Mouse (Mus musculus) macrophage (primary cell): ENCODE measurements around the gene Mrps17. TPM values are rescaled to one million over a fixed set of nuclear protein-coding genes. Genes with fewer than 3 reads are reported as not detected.

Experiments
- H3K27ac ChIP-seq: fragments of 350-480 bp; formaldehyde crosslinking; 2 replicates; pipeline ENCODE4 v1.9.0; 2021
- H3K36me3 ChIP-seq: fragments of 350-480 bp; formaldehyde crosslinking; 2 replicates; pipeline ENCODE4 v1.9.0; 2021; ENCODE audit errors: inconsistent target
- H3K4me3 ChIP-seq: fragments of 350-480 bp; formaldehyde crosslinking; 2 replicates; pipeline ENCODE4 v1.9.0; 2021; ENCODE audit errors: inconsistent target
- H3K79me2 ChIP-seq: fragments of 350-480 bp; formaldehyde crosslinking; 2 replicates; pipeline ENCODE4 v1.9.0; 2021; ENCODE audit errors: inconsistent target
- WGBS: methylation state at CpG from one replicate; pipeline ENCODE4 v1.1.7; 2026; ENCODE audit warnings: inconsistent platforms; ENCODE audit not compliant: missing documents; 5-methylcytosine and 5-hydroxymethylcytosine counted together
- polyA plus RNA-seq: library from polyadenylated mRNA; stranded (reverse); fragments of 250-400 nt; gene quantifications from 3 replicates; pipeline ENCODE4 v1.2.4, GENCODE M21; 2018; ENCODE audit warnings: inconsistent platforms

The Mrps17 gene
- polyA plus RNA-seq, 1 experiment from 2014 or later: 39.4 TPM

DNA sequence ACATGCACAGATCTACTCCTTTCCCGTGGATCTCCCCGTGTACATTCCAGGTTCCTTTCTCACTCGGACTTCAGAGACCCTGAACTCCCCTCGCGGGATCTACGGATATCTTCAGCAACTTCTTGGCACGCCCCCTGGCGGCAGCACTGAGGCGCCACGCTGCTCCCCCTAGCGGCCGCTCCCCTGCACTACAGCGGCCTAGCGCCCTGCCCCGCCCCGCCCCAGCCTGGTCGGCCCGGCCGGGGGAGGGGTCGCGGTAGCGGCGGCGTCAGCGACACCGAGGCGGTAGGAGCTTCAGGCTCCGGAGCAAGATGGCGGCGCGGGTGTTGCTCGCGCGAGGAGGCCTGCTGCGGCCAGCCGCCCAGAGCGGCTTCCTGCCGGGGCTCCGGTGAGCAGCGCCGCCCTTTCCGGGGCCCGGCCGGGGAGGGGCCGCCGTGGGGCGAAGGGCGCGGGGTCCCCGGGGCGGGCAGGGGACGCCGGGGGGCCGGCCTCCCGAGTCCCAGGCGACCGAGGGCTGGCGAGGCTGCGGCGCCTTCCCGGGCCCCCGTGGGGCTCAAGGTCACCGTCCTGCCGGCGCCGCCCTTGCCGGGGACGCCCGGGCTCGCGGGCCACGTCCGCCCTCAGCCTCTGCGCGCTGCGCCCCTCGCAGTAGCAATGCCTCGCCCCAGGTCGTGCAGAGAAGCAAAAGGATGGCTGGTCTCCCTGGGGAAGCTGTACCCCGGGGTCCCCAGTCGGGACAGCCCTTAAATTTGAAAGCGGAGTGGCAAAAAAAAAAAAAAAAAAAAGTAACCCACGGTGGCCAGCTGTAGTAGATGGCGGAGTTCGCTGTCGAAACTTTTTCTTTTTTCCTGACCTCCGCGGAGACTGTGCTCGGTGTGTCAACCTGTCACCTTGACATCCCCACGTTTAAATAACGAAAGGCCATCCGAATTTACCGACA is 9.8 kb downstream of the Mrps17 start, which contains the start of gene Nipsnap2:
Gene Nipsnap2 (plus strand): TSS at position 230 of the 940 bp plus-strand sequence.
- H3K36me3 ChIP-seq: no peaks in the 10 kb centered on the region
- peak within 1 kb of the TSS; percentile 69 for H3K4me3 ChIP-seq
- WGBS: 2% methylated on average over 64 of the region's 93 CpGs
- H3K79me2 ChIP-seq: peaks cover 32% of the 10 kb centered on the region; the same call in 1 of the 2 replicates
- H3K27ac ChIP-seq: peak within 1 kb of the TSS; percentile 19; the same call in 1 of the 2 replicates

GRCm38 (mm10) chr5:129725774-129726392 is 10.6 kb downstream of the Mrps17 start:
- H3K4me3 ChIP-seq: peak overlapping the region; percentile 69
- peaks cover 38% of the 10 kb centered on the region; the same call in 1 of the 2 replicates for H3K79me2 ChIP-seq
- WGBS: 33% methylated on average over 7 of the region's 7 CpGs
- no peak overlapping the region for H3K27ac ChIP-seq
- no peaks in the 10 kb centered on the region for H3K36me3 ChIP-seq

DNA sequence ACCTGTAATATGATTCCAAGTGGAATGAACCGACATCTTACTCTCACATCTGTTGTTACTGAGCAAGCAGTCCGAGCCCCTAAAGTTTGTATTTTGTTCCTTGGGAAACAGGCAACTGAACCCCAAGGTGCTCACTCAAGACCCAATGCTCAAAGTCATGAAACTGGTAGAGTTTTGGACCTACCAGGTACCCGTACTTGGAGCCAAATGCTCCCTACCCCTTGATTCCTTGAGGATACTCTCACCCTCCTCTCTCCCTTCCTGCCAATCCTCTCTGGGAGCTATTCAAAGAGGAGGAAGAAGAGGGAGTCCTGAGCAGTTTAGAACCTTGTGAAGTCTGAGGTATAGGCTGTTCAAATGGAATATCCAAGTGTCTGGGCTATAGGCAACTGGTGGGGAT is 11.5 kb downstream of the Mrps17 start:
- Histone ChIP-seq H3K79me2 (peaks cover 40% of the 10 kb centered on the region; the same call in 1 of the 2 replicates), H3K27ac (no peak overlapping the region), H3K4me3 (no peak overlapping the region), H3K36me3 (no peaks in the 10 kb centered on the region)
- WGBS: 97% methylated on average over 3 of the region's 3 CpGs

DNA sequence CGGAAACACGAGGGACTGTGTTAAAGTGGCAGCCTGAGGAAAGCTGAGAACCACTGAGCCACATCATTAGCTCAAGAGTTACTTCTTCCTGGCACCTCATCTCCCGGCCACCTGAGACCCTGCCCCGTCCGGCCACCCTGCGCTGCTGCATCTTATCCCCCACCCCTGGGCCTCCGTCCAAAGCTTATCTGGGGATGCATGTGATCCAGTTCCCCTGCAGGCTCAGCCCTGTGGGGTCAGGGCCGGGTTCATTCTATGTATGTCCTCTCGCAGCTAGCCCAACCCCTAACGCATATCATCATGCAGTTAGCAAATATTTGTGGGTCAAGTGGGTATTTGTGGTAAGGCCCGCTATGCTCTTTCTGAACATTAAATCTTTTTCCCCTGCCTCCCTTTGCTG is 14.0 kb downstream of the Mrps17 start:
- H3K4me3 ChIP-seq: no peak overlapping the region
- no peak overlapping the region for H3K27ac ChIP-seq
- 54% methylated on average over 11 of the region's 11 CpGs for WGBS
- peaks cover 40% of the 10 kb centered on the region; the same call in 1 of the 2 replicates for H3K79me2 ChIP-seq
- H3K36me3 ChIP-seq: no peaks in the 10 kb centered on the region

DNA sequence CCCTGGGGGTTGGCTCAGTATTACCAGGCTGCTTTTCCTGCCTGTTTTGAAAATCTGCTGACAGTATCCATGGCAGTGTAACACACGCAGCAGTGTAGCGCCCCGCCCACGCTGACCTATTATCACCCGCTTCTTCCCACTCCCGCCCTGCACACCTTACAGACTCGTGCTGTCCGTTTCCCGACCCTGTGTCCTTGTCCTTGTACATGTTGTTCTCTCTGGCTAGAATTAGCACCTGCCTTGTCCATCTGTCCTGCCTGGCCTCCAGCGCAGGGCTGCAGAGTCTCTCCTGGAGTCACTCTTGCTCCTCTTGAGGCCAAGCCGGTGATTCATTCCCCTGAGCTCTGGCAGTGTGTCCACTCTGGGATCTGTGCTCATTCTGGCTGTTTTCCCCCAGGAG is 15.0 kb downstream of the Mrps17 start:
- Histone ChIP-seq H3K27ac (0 out of 2 replicates have a peak overlapping the region, but pooled peaks have one; percentile 7), H3K36me3 (no peaks in the 10 kb centered on the region), H3K4me3 (no peak overlapping the region), H3K79me2 (peaks cover 40% of the 10 kb centered on the region; the same call in 1 of the 2 replicates)
- WGBS: 42% methylated on average over 8 of the region's 11 CpGs

DNA sequence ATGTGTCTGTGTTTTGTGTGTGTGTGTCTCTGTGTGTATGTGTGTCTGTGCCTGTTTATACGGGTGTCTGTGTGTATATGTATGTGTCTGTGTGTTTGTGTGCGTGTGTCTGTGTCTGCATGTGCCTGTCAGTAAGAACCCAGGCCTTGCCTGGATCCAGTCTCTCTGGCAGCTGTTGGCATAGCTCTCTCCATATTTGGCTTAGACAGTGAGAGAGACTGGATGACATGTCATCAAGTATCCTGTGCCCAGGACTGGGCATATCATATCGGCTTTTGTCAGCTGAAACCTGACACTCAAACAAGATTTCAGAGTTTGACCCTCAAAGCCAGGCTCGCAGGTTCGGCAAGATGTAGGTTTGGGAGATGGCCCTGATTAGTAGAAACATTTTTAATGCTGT is 15.7 kb downstream of the Mrps17 start:
- no peak overlapping the region for H3K27ac ChIP-seq

DNA sequence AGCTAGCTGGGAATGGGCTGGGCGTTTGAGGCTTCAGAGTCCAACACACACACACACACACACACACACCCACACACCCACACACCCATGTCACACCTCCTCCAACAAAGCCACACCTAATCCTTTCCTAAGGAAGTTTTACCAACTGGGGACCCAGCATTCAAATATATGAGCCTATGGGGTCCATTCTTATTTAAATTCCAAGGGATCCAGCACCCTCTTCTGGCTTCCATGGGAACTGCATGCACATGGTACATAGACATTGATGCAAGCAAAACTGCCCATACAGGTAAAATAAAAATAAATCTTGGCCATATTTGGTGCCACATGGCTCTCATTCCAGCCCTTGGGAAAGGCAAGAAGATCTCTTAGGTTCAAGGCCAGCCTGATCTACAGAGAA is 25.7 kb downstream of the Mrps17 start:
- no peaks in the 10 kb centered on the region for H3K79me2 ChIP-seq
- 100% methylated on average over 1 of the region's 1 CpGs for WGBS
- no peak overlapping the region for H3K27ac ChIP-seq
- no peak overlapping the region for H3K4me3 ChIP-seq
- peaks cover 11% of the 10 kb centered on the region; the same call in 1 of the 2 replicates for H3K36me3 ChIP-seq

More for the DNA sequence above, 15.7 kb downstream of the Mrps17 start:
- 92% methylated on average over 5 of the region's 5 CpGs for WGBS
- H3K79me2 ChIP-seq: peaks cover 36% of the 10 kb centered on the region; the same call in 1 of the 2 replicates
- no peaks in the 10 kb centered on the region for H3K36me3 ChIP-seq
- no peak overlapping the region for H3K4me3 ChIP-seq

GRCm38 (mm10) chr5:129742903-129743488 is 27.7 kb downstream of the Mrps17 start:
- WGBS: 93% methylated on average over 7 of the region's 7 CpGs
- H3K27ac ChIP-seq: no peak overlapping the region
- peaks cover 20% of the 10 kb centered on the region; the same call in 1 of the 2 replicates for H3K36me3 ChIP-seq
- H3K79me2 ChIP-seq: no peaks in the 10 kb centered on the region
- H3K4me3 ChIP-seq: no peak overlapping the region

- WGBS: 90% methylated on average over 6 of the region's 6 CpGs
- H3K36me3 ChIP-seq: peaks cover 28% of the 10 kb centered on the region; the same call in 1 of the 2 replicates
- H3K79me2 ChIP-seq: no peaks in the 10 kb centered on the region
- no peak overlapping the region for H3K4me3 ChIP-seq
- no peak overlapping the region for H3K27ac ChIP-seq
Measured at GRCm38 (mm10) chr5:129744050-129744449, 28.8 kb downstream of the Mrps17 start.

DNA sequence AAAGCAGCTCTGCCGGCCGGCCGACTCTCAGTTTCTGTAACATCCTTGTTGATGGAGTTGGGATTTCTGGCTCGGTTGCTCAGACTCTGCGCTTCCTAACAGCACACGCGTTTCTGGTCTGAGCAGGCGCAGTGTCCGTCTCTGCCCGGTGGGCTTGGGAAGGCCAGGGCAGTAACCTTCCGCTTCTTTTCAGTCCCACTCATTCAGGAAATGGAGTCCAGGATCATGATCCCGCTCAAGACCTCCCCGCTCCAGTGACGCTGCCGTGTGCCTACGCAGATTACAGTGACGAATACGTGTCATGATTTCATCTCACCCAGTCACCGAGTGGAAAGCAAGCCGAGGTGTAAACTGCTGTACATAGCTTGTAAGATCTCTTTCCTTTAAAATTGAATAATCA is 41.6 kb downstream of the Mrps17 start:
- Histone ChIP-seq H3K36me3 (peaks cover 7% of the 10 kb centered on the region), H3K79me2 (no peaks in the 10 kb centered on the region), H3K27ac (no peak overlapping the region), H3K4me3 (no peak overlapping the region)
- WGBS: 96% methylated on average over 20 of the region's 20 CpGs

DNA sequence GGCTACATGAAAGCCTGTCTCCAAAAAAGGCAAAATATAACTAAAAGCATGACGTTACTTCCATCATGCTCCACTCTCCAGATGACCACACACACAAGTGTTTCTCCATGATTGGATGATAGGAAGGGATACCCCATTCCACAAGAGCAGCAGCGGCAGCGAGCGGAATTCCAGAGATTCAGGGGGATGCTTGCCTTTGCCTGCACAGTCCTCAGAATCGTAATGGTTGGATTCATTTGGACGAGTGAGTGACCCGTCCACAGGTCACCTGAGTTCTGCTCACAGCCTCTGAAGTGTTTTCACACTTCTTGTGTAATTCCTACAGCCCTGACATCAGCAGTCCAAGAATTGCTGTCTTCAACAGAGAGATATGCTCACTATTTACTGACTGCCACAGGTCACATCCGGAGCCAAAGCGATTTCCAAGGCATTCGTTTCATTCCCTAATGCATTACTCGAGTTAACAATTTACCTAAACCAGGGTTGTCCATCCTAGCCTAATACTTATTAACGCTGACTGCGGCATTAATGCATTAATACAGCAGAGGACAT is 44.7 kb downstream of the Mrps17 start:
- no peaks in the 10 kb centered on the region for H3K79me2 ChIP-seq
- peaks cover 7% of the 10 kb centered on the region for H3K36me3 ChIP-seq
- no peak overlapping the region for H3K27ac ChIP-seq
- no peak overlapping the region for H3K4me3 ChIP-seq
- 97% methylated on average over 13 of the region's 13 CpGs for WGBS

DNA sequence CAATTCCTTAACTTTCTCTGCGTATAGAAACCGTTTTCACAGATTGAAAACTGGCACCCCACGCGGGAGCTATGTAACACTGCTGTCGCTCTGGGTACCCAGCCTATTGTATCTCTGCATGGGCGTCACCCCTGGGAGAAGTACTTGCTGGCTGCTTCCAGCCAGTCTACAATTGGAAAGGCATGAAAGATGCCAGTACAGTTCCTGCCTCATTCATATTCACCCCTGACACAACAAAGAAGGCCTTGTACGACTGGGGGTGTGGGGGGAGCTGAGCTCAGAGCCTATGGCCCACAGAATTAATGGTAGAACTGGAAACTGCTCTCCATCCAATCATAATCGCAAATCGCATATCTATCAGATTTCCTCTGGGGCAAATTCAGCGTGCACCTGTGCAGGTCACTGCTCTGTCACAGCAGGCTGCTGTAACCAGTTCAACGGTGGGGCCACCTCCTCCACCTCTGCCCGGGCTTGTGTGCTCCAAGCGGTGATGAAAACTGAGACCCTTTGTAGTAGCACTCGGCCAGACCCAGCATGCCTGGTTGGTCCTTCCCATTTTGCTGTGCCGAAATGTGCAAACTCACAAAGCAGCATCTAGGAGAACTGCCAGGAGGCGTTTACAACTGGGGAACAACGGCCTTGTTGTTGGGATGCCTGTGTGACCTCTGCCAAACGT is 46.7 kb downstream of the Mrps17 start:
- Histone ChIP-seq H3K27ac (no peak overlapping the region), H3K79me2 (no peaks in the 10 kb centered on the region), H3K4me3 (no peak overlapping the region), H3K36me3 (peaks cover 4% of the 10 kb centered on the region)
- 90% methylated on average over 18 of the region's 18 CpGs for WGBS

- Histone ChIP-seq H3K27ac (no peak overlapping the region), H3K36me3 (no peaks in the 10 kb centered on the region), H3K79me2 (no peaks in the 10 kb centered on the region), H3K4me3 (no peak overlapping the region)
- 94% methylated on average over 23 of the region's 23 CpGs for WGBS
Measured at GRCm38 (mm10) chr5:129770443-129771355, 55.4 kb downstream of the Mrps17 start.
